Mouse (Mus musculus) embryonic fibroblast, embryonic 13.5 days (primary cell): ENCODE data around the gene Kcna7.

Experiments used
- CTCF ChIP-seq: IDR thresholded peaks from 2 replicates; pipeline ENCODE4 v1.5.1; 2011; ENCODE audit warnings: mild to moderate bottlenecking, control low read depth, low read length, moderate library complexity, borderline replicate concordance; ENCODE audit not compliant: insufficient read depth
- POLR2A ChIP-seq: IDR thresholded peaks from 2 replicates; pipeline ENCODE4 v1.6.1; 2011; ENCODE audit warnings: low read depth, mild to moderate bottlenecking, control low read depth, low read length, moderate library complexity

GRCm38 (mm10) chr7:45413113-45413863, 7.8 kb downstream of the Kcna7 start, which contains the start of gene Ntf5:
- TF ChIP-seq POLR2A (no peak), CTCF (no peak)
